Mouse (Mus musculus) macrophage (primary cell): ENCODE measurements around the gene Os9. TPM values are rescaled to one million over a fixed set of nuclear protein-coding genes. Genes with fewer than 3 reads are reported as not detected.

Experiments
- H3K27ac ChIP-seq: fragments of 350-480 bp; formaldehyde crosslinking; 2 replicates; pipeline ENCODE4 v1.9.0; 2021
- H3K36me3 ChIP-seq: fragments of 350-480 bp; formaldehyde crosslinking; 2 replicates; pipeline ENCODE4 v1.9.0; 2021; ENCODE audit errors: inconsistent target
- H3K4me3 ChIP-seq: fragments of 350-480 bp; formaldehyde crosslinking; 2 replicates; pipeline ENCODE4 v1.9.0; 2021; ENCODE audit errors: inconsistent target
- H3K79me2 ChIP-seq: fragments of 350-480 bp; formaldehyde crosslinking; 2 replicates; pipeline ENCODE4 v1.9.0; 2021; ENCODE audit errors: inconsistent target
- WGBS: methylation state at CpG from one replicate; pipeline ENCODE4 v1.1.7; 2026; ENCODE audit warnings: inconsistent platforms; ENCODE audit not compliant: missing documents; 5-methylcytosine and 5-hydroxymethylcytosine counted together
- polyA plus RNA-seq: library from polyadenylated mRNA; stranded (reverse); fragments of 250-400 nt; gene quantifications from 3 replicates; pipeline ENCODE4 v1.2.4, GENCODE M21; 2018; ENCODE audit warnings: inconsistent platforms

The Os9 gene
- polyA plus RNA-seq, 1 experiment from 2014 or later, result 355 TPM

GRCm38 (mm10) chr10:127048608-127049394, 72.1 kb downstream of the Os9 start:
- no peak overlapping the region for H3K4me3 ChIP-seq

GRCm38 (mm10) chr10:127047954-127048353, 73.0 kb downstream of the Os9 start, which contains the start of gene Cyp27b1:
Gene Cyp27b1 (plus strand): TSS chr10:127048250.
- Histone ChIP-seq H3K27ac (no peak within 1 kb of the TSS), H3K36me3 (no peaks in the 10 kb centered on the region), H3K4me3 (no peak within 1 kb of the TSS), H3K79me2 (no peaks in the 10 kb centered on the region)
- 58% methylated on average over 5 of the region's 5 CpGs for WGBS

More at GRCm38 (mm10) chr10:127048608-127049394, 72.1 kb downstream of the Os9 start:
- H3K27ac ChIP-seq, result no peak overlapping the region
- WGBS, result 13% methylated on average over 35 of the region's 35 CpGs
- H3K36me3 ChIP-seq, result no peaks in the 10 kb centered on the region
- no peaks in the 10 kb centered on the region for H3K79me2 ChIP-seq

Other genes starting within 250 kb of the Os9 start
- 3.6 to 7.7 TPM (median 7.0 TPM) in 3 replicates for gene Atp23, start 219.8 kb downstream of the Os9 start, polyA plus RNA-seq
- 21.1 to 77.3 TPM (median 33.3 TPM) in 3 replicates for gene Ctdsp2, start 142.4 kb downstream of the Os9 start, polyA plus RNA-seq
- gene Avil, start 120.4 kb downstream of the Os9 start, polyA plus RNA-seq, result not detected in 3 replicates
- gene Tsfm, start 90.3 kb downstream of the Os9 start, polyA plus RNA-seq, result 4.9 to 22.2 TPM (median 12.8 TPM) in 3 replicates
- 3.0 to 14.9 TPM (median 4.6 TPM) in 3 replicates for gene Mettl1, start 79.7 kb downstream of the Os9 start, polyA plus RNA-seq
- gene Eef1akmt3, start 79.6 kb downstream of the Os9 start, polyA plus RNA-seq, result not detected in 3 replicates
- not detected in 3 replicates for gene Cyp27b1, start 72.9 kb downstream of the Os9 start, polyA plus RNA-seq
- 1.4 to 1.6 TPM (median 1.5 TPM) in 3 replicates for gene March9, start 60.9 kb downstream of the Os9 start, polyA plus RNA-seq
- gene Cdk4, start 57.6 kb downstream of the Os9 start, polyA plus RNA-seq, result 131 to 178 TPM (median 145 TPM) in 3 replicates
- 104 to 129 TPM (median 119 TPM) in 3 replicates for gene Tspan31, start 50.9 kb downstream of the Os9 start, polyA plus RNA-seq
- 0.25 to 0.89 TPM (median 0.42 TPM) in 3 replicates for gene Agap2, start 45.8 kb downstream of the Os9 start, polyA plus RNA-seq
- gene B4galnt1, start 44.1 kb upstream of the Os9 start, polyA plus RNA-seq, result 37.2 to 59.2 TPM (median 48.4 TPM) in 3 replicates
- 1.2 TPM in 1 of 3 replicates, not detected in the others for gene Slc26a10, start 59.5 kb upstream of the Os9 start, polyA plus RNA-seq
- not detected in 3 replicates for gene Arhgef25, start 69.0 kb upstream of the Os9 start, polyA plus RNA-seq
- gene Dtx3, start 74.6 kb upstream of the Os9 start, polyA plus RNA-seq, result 10.9 to 46.7 TPM (median 15.1 TPM) in 3 replicates
- 33.0 to 42.7 TPM (median 40.2 TPM) in 3 replicates for gene Pip4k2c, start 90.5 kb upstream of the Os9 start, polyA plus RNA-seq
- 0.61 to 0.67 TPM (median 0.63 TPM) in 3 replicates for gene Kif5a, start 142.2 kb upstream of the Os9 start, polyA plus RNA-seq
- 110 to 121 TPM (median 112 TPM) in 3 replicates for gene Dctn2, start 145.2 kb upstream of the Os9 start, polyA plus RNA-seq
- 13.5 to 25.4 TPM (median 19.5 TPM) in 3 replicates for gene Mbd6, start 167.9 kb upstream of the Os9 start, polyA plus RNA-seq
- gene Mars, start 190.7 kb upstream of the Os9 start, polyA plus RNA-seq, result 19.9 to 28.8 TPM (median 20.2 TPM) in 3 replicates
- gene Arhgap9, start 200.8 kb upstream of the Os9 start, polyA plus RNA-seq, result 48.5 to 115 TPM (median 70.4 TPM) in 3 replicates
- not detected in 3 replicates for gene Gli1, start 220.8 kb upstream of the Os9 start, polyA plus RNA-seq
- gene Inhbe, start 233.3 kb upstream of the Os9 start, polyA plus RNA-seq, result not detected in 3 replicates
- not detected in 3 replicates for gene Inhbc, start 249.3 kb upstream of the Os9 start, polyA plus RNA-seq